Mouse (Mus musculus): Measurements from ENCODE around the gene Cep131.

DNA sequence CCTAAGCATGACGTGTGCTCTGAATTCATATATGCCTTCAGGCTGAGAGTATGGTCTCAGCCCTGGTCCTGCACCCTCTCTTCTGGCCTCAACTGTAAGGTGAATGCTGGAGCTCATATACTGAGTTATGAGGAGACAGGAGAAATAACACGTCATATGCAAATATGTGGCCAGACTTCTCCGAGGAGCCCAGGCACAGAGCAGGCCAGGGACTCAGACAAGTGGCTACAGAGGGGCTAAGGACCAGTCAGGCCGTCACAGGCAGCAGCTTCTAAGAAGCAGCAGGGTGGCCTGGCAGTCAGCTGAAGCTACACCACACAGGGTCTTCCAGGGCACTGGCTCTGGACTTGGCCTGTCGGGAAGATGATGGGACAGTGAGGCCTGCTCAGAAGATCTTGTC, 23.3 kb downstream of the Cep131 start:
- TF ChIP-seq POLR2A (IDR thresholded peaks at IDR 0.05; ENCODE audit: borderline replicate concordance, low read depth, low read length) (no peak), CTCF (IDR thresholded peaks at IDR 0.05; ENCODE audit: low read depth, low read length) (no peak)

Data from bone marrow macrophage, adult 2 months (primary cell).